Mouse (Mus musculus) megakaryocyte-erythroid progenitor cell, adult 5-6 weeks (primary cell): Measurements from ENCODE around the gene Pcp4. TPM values are rescaled to one million over a fixed set of nuclear protein-coding genes. Genes with fewer than 3 reads are reported as not detected.

Experiments used
- ATAC-seq: replicated peaks from 2 replicates; pipeline ENCODE4 v1.8.0; 2016; ENCODE audit warnings: mild to moderate bottlenecking, inconsistent platforms; ENCODE audit not compliant: severe bottlenecking, poor library complexity, low FRiP score, low TSS enrichment
- total RNA-seq, 2 experiments: library from RNA; stranded (forward) in 1 of 2; stranded (reverse) in 1 of 2; fragments of 200-1000, 215-1000 nt in 1 of 2; fragments of >200 nt in 1 of 2; fragmentation: Nextera tagmentation in 1 of 2; gene quantifications; 2 replicates each; pipeline ENCODE4 v1.2.3; 2014 to 2017

The Pcp4 gene
- total RNA-seq, 2 experiments from 2014 or later, result not detected

DNA sequence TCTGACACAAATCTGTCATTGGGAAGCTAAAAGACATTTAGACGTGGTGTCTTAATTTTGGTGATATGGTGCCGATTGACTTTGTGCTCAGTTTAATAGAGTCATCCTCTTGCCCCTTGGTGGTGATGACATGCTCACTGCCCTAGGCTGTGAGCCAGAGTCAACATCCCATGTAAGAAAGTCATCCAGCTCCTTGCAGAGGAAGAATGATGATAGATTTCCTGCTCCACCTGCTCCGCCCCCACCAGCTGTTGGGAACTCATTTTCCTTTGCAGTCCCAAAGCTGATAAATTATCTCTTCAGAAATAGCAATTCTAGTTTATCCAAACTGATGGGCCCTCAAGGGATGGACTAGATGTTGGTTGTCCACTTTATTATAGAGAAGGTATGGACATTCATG, 89.2 kb downstream of the Pcp4 start:
- ATAC-seq, result no peak

- no peak for ATAC-seq
These were observed 90.9 kb downstream of the Pcp4 start for GRCm38 (mm10) chr16:96558341-96558740.

GRCm38 (mm10) chr16:96559796-96560195, 92.4 kb downstream of the Pcp4 start:
- no peak for ATAC-seq

- no peak for ATAC-seq
These were observed 96.2 kb downstream of the Pcp4 start for GRCm38 (mm10) chr16:96563350-96564257.

DNA sequence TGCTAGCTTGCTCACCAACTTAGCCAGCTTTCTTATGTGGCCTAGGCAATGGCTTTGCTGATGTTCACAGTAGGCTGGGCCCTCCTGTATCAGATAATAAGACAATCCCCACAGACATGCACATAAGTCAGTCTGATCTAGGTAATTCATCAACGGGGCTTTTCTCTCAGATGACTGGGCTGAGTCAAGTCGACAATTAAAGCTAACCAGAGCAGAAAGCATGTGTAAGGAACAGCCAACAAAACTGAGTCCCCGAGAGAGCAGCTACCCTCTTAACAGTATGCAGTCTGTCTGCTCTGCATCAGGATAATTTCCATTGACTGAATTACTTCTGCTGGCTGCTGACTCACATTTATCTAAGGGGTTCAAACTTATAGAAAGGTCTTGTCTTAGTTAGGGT, 100.0 kb downstream of the Pcp4 start:
- ATAC-seq, result no peak

Other genes starting within 250 kb of the Pcp4 start
- not detected in 2 replicates for gene B3galt5, start 231.8 kb upstream of the Pcp4 start, total RNA-seq (2014; fragmentation: Nextera tagmentation)
- 0.28 TPM in 1 of 2 replicates, not detected in the other for gene B3galt5, start 231.8 kb upstream of the Pcp4 start, total RNA-seq (2017)
- 2.0 TPM in 1 of 2 replicates, not detected in the other for gene Itgb2l, start 24.0 kb upstream of the Pcp4 start, total RNA-seq (2014; fragmentation: Nextera tagmentation)
- gene Itgb2l, start 24.0 kb upstream of the Pcp4 start, total RNA-seq (2017), result not detected in 2 replicates